Mouse (Mus musculus) heart, adult 2 months (tissue): ENCODE measurements around the gene Gramd1b. TPM values are rescaled to one million over a fixed set of nuclear protein-coding genes. Genes with fewer than 3 reads are reported as not detected.

Source experiments
- DNase-seq, 2 experiments: peaks; one replicate each; pipeline ENCODE4 v3.0.0; 2021
- H3K27ac ChIP-seq: fragments of 200-600 bp; 2 replicates; pipeline ENCODE4 v1.8.1; 2022
- H3K27me3 ChIP-seq: fragments of 200-500 bp; 2 replicates; pipeline ENCODE4 v1.6.1; 2012; ENCODE audit warnings: mild to moderate bottlenecking, low read length, inconsistent platforms, mixed read lengths; ENCODE audit not compliant: control insufficient read depth, insufficient read depth
- H3K36me3 ChIP-seq: fragments of 200-500 bp; 2 replicates; pipeline ENCODE4 v1.6.1; 2012; ENCODE audit warnings: low read length, inconsistent platforms; ENCODE audit not compliant: control insufficient read depth, insufficient read depth
- H3K4me1 ChIP-seq: fragments of 200-500 bp; 2 replicates; pipeline ENCODE4 v1.6.1; 2011; ENCODE audit warnings: low read length; ENCODE audit not compliant: control insufficient read depth, insufficient read depth
- H3K4me3 ChIP-seq: fragments of 200-600 bp; 2 replicates; pipeline ENCODE4 v1.8.1; 2022
- H3K79me2 ChIP-seq: fragments of 200-500 bp; replicated peaks from 2 replicates; pipeline ENCODE4 v1.6.1; 2012; ENCODE audit warnings: mild to moderate bottlenecking, inconsistent platforms, low read length, moderate library complexity, mixed read lengths; ENCODE audit not compliant: control insufficient read depth, insufficient read depth
- H3K9ac ChIP-seq: fragments of 200-500 bp; 2 replicates; pipeline ENCODE4 v1.6.1; 2012; ENCODE audit warnings: low read depth, mild to moderate bottlenecking, control low read depth, inconsistent platforms, low read length, mixed read lengths
- CTCF ChIP-seq: fragments of 200-600 bp; IDR thresholded peaks from 2 replicates; pipeline ENCODE4 v1.8.1; 2022; ENCODE audit warnings: antibody characterized with exemption, mild to moderate bottlenecking, moderate library complexity
- EP300 ChIP-seq: fragments of 200-500 bp; IDR thresholded peaks from 2 replicates; pipeline ENCODE4 v1.6.1; 2011; ENCODE audit warnings: low read depth, low read length, control low read depth; ENCODE audit not compliant: insufficient read depth
- POLR2A ChIP-seq: fragments of 200-500 bp; IDR thresholded peaks from 2 replicates; pipeline ENCODE4 v1.6.1; 2011; ENCODE audit warnings: mild to moderate bottlenecking, low read depth, low read length, control low read depth; ENCODE audit not compliant: insufficient read depth
- whole genome bisulfite sequencing: fragments of 180-500 bp; shearing (Covaris S2); methylation state at CpG from one replicate; pipeline ENCODE4 v1.1.7; 2018; 5-methylcytosine and 5-hydroxymethylcytosine counted together
- intact Hi-C: fragments of 180-260 bp; cut with DNase I; formaldehyde crosslinking; loops from one replicate; pipeline ENCODE4 v1.15.1; 2025
- polyA plus RNA-seq: library from polyadenylated mRNA; depleted of rRNA; stranded (reverse); fragments of >200 nt; gene quantifications from 2 replicates; pipeline ENCODE4 v1.2.3, GENCODE M21; 2012
- total RNA-seq, 2 experiments: library from RNA; stranded (reverse); gene quantifications; 2 replicates each; pipeline ENCODE4 v1.2.3; 2021

Gramd1b gene
- total and polyA plus RNA-seq, 3 experiments, result 16.9 to 25.0 (median 17.3) TPM

- no peak for TF ChIP-seq CTCF
- TF ChIP-seq POLR2A, result no peak
- peak; percentile 72; the same call in 1 of the 2 replicates for TF ChIP-seq EP300
- H3K4me3 ChIP-seq, result no peak overlapping the region
Measured at GRCm38 (mm10) chr9:40318771-40319170, 212.4 kb downstream of the Gramd1b start.

GRCm38 (mm10) chr9:40317735-40318134 is 213.4 kb downstream of the Gramd1b start:
- peaks cover 30% of the 10 kb centered on the region for H3K4me1 ChIP-seq
- no peak overlapping the region for H3K4me3 ChIP-seq
- H3K9ac ChIP-seq, result no peak overlapping the region
- H3K27ac ChIP-seq, result peak overlapping the region; percentile 33
- WGBS, result 51% methylated on average over 4 of the region's 4 CpGs
- no peaks in the 10 kb centered on the region for H3K79me2 ChIP-seq
- TF ChIP-seq CTCF (no peak), EP300 (no peak), POLR2A (no peak)
- H3K36me3 ChIP-seq, result peaks cover 4% of the 10 kb centered on the region
- intact Hi-C loops, result loop anchor here (2.0 kb wide), 1 partner anchor 15 kb away; no protein-coding TSS in a partner anchor
- DNase-seq, result no peak
- H3K27me3 ChIP-seq, result no peaks in the 10 kb centered on the region

More at GRCm38 (mm10) chr9:40318771-40319170, 212.4 kb downstream of the Gramd1b start:
- Histone ChIP-seq H3K27me3 (no peaks in the 10 kb centered on the region), H3K9ac (no peak overlapping the region), H3K4me1 (peaks cover 30% of the 10 kb centered on the region), H3K27ac (no peak overlapping the region), H3K79me2 (no peaks in the 10 kb centered on the region), H3K36me3 (peaks cover 4% of the 10 kb centered on the region)
- WGBS, result 35% methylated on average over 5 of the region's 5 CpGs
- intact Hi-C loops, result no loop called here
- peak in 1 of 2 experiments; percentile 28 for DNase-seq

GRCm38 (mm10) chr9:40316865-40317660 is 214.1 kb downstream of the Gramd1b start:
- Histone ChIP-seq H3K27me3 (no peaks in the 10 kb centered on the region), H3K4me3 (no peak overlapping the region), H3K79me2 (no peaks in the 10 kb centered on the region), H3K27ac (peak overlapping the region; percentile 33), H3K36me3 (peaks cover 4% of the 10 kb centered on the region), H3K4me1 (peaks cover 30% of the 10 kb centered on the region), H3K9ac (no peak overlapping the region)
- intact Hi-C loops, result loop anchor here (2.0 kb wide), 1 partner anchor 16 kb away; no protein-coding TSS in a partner anchor
- WGBS, result 49% methylated on average over 9 of the region's 9 CpGs
- no peak for TF ChIP-seq POLR2A
- TF ChIP-seq CTCF, result no peak
- 0 out of 2 replicates have a peak, but pooled peaks have one; percentile 19 for TF ChIP-seq EP300
- peak; percentile 62 to 71 for DNase-seq

- 71% methylated on average over 9 of the region's 9 CpGs for WGBS
- no peak for TF ChIP-seq CTCF
- TF ChIP-seq EP300, result no peak
- no peak for TF ChIP-seq POLR2A
- intact Hi-C loops, result no loop called here
- Histone ChIP-seq H3K36me3 (no peaks in the 10 kb centered on the region), H3K9ac (no peak overlapping the region), H3K79me2 (no peaks in the 10 kb centered on the region), H3K4me1 (peaks cover under 1% of the 10 kb centered on the region; the same call in 1 of the 2 replicates), H3K27me3 (no peaks in the 10 kb centered on the region), H3K27ac (no peak overlapping the region), H3K4me3 (no peak overlapping the region)
- DNase-seq, result no peak
Measured at GRCm38 (mm10) chr9:40311813-40312212, 219.4 kb downstream of the Gramd1b start.

GRCm38 (mm10) chr9:40309876-40310275 is 221.3 kb downstream of the Gramd1b start:
- DNase-seq, result no peak
- Histone ChIP-seq H3K4me3 (no peak overlapping the region), H3K27ac (no peak overlapping the region), H3K9ac (no peak overlapping the region), H3K36me3 (no peaks in the 10 kb centered on the region), H3K4me1 (no peaks in the 10 kb centered on the region), H3K79me2 (no peaks in the 10 kb centered on the region), H3K27me3 (no peaks in the 10 kb centered on the region)
- TF ChIP-seq CTCF (no peak), POLR2A (no peak), EP300 (no peak)
- 95% methylated on average over 6 of the region's 6 CpGs for WGBS
- intact Hi-C loops, result no loop called here

GRCm38 (mm10) chr9:40307311-40307710 is 223.9 kb downstream of the Gramd1b start:
- no peak for TF ChIP-seq EP300
- TF ChIP-seq CTCF, result no peak
- TF ChIP-seq POLR2A, result no peak
- Histone ChIP-seq H3K4me3 (no peak overlapping the region), H3K4me1 (no peaks in the 10 kb centered on the region), H3K27me3 (no peaks in the 10 kb centered on the region), H3K79me2 (no peaks in the 10 kb centered on the region), H3K36me3 (no peaks in the 10 kb centered on the region), H3K27ac (no peak overlapping the region), H3K9ac (no peak overlapping the region)
- WGBS, result 90% methylated on average over 3 of the region's 3 CpGs
- intact Hi-C loops, result no loop called here
- no peak for DNase-seq
